Mouse (Mus musculus) kidney, postnatal 0 days (tissue): ENCODE data around the gene Sestd1. TPM values are rescaled to one million over a fixed set of nuclear protein-coding genes. Genes with fewer than 3 reads are reported as not detected.

Experiments
- ATAC-seq: fragments of 200-750 bp; cut with Nextera tagmentation; replicated peaks from 2 replicates; pipeline ENCODE4 v1.8.0; 2017; ENCODE audit warnings: low read depth, moderate number of reproducible peaks, moderate TSS enrichment, moderate library complexity; ENCODE audit not compliant: low FRiP score
- DNase-seq: peaks from one replicate; pipeline ENCODE4 v3.0.0-alpha.2; 2016; ENCODE audit warnings: low spot score
- H3K27ac ChIP-seq: fragments of 300-500 bp; sonication (generic); 2 replicates; pipeline ENCODE4 v1.5.1; 2014; ENCODE audit warnings: mild to moderate bottlenecking
- H3K27me3 ChIP-seq: fragments of 300-500 bp; sonication (generic); 2 replicates; pipeline ENCODE4 v1.6.1; 2014; ENCODE audit warnings: low read length, mixed read lengths; ENCODE audit not compliant: insufficient read depth
- H3K36me3 ChIP-seq: fragments of 300-500 bp; sonication (generic); 2 replicates; pipeline ENCODE4 v1.6.1; 2014; ENCODE audit warnings: low read length, mixed read lengths; ENCODE audit not compliant: insufficient read depth
- H3K4me1 ChIP-seq: fragments of 300-500 bp; sonication (generic); replicated peaks from 2 replicates; pipeline ENCODE4 v1.6.1; 2014; ENCODE audit warnings: antibody characterized with exemption, low read length, mixed read lengths; ENCODE audit not compliant: insufficient read depth
- H3K4me2 ChIP-seq: fragments of 300-500 bp; sonication (generic); 2 replicates; pipeline ENCODE4 v1.6.1; 2014; ENCODE audit warnings: mild to moderate bottlenecking, low read length, moderate library complexity, mixed read lengths
- H3K4me3 ChIP-seq: fragments of 300-500 bp; sonication (generic); replicated peaks from 2 replicates; pipeline ENCODE4 v1.5.1; 2014; ENCODE audit warnings: low read depth, low read length
- H3K9ac ChIP-seq: fragments of 300-500 bp; sonication (generic); 2 replicates; pipeline ENCODE4 v1.6.1; 2014; ENCODE audit warnings: low read depth, low read length
- H3K9me3 ChIP-seq: fragments of 300-500 bp; sonication (generic); replicated peaks from 2 replicates; pipeline ENCODE4 v1.6.1; 2016; ENCODE audit warnings: low read length, inconsistent platforms, mixed read lengths
- CTCF ChIP-seq: IDR thresholded peaks from 2 replicates; pipeline ENCODE4 v1.5.1; 2016; ENCODE audit warnings: antibody characterized with exemption, low read depth, mild to moderate bottlenecking, moderate library complexity
- WGBS: fragments of 180-500 bp; shearing (Covaris S2); extraction: QIAGEN DNeasy Blood & Tissue Kit; methylation state at CpG from one replicate; pipeline ENCODE4 v1.1.7; 2014; 5-methylcytosine and 5-hydroxymethylcytosine counted together
- polyA plus RNA-seq: library from polyadenylated mRNA; unstranded; fragments of >200 nt; fragmentation: Nextera tagmentation; extraction: Ambion mirVana; gene quantifications from 2 replicates; pipeline ENCODE4 v1.2.1, GENCODE M21; 2015

Sestd1 gene
- polyA plus RNA-seq, 1 experiment from 2014 or later: 36.8 TPM

- DNase-seq (peak; percentile 67), ATAC-seq (peak; percentile 81)
- Histone ChIP-seq H3K27ac (peak overlapping the region; percentile 85), H3K4me3 (peak overlapping the region; percentile 19; the same call in 1 of the 2 replicates), H3K4me2 (peak overlapping the region; percentile 66), H3K36me3 (no peaks in the 10 kb centered on the region), H3K9me3 (no peaks in the 10 kb centered on the region), H3K9ac (no peak overlapping the region), H3K4me1 (peaks cover 21% of the 10 kb centered on the region; the same call in 1 of the 2 replicates), H3K27me3 (no peaks in the 10 kb centered on the region)
- WGBS: 19% methylated on average over 23 of the region's 23 CpGs
- TF ChIP-seq CTCF: no peak
Observed at GRCm38 (mm10) chr2:77171444-77172240, 108.8 kb downstream of the Sestd1 start.

GRCm38 (mm10) chr2:77170633-77171105, 109.7 kb downstream of the Sestd1 start, which contains the start of gene Ccdc141:
Gene Ccdc141 (minus strand): TSS chr2:77170636.
- WGBS: 9% methylated on average over 6 of the region's 6 CpGs

GRCm38 (mm10) chr2:77169916-77170632, 110.3 kb downstream of the Sestd1 start:
- H3K4me2 ChIP-seq: peak overlapping the region; percentile 66
- peaks cover 21% of the 10 kb centered on the region; the same call in 1 of the 2 replicates for H3K4me1 ChIP-seq
- peak overlapping the region; percentile 61 for H3K9ac ChIP-seq
- no peaks in the 10 kb centered on the region for H3K9me3 ChIP-seq
- H3K4me3 ChIP-seq: peak overlapping the region; percentile 47
- WGBS: under 1% methylated on average over 21 of the region's 21 CpGs
- no peaks in the 10 kb centered on the region for H3K36me3 ChIP-seq
- no peak for TF ChIP-seq CTCF
- ATAC-seq: peak; percentile 76
- H3K27ac ChIP-seq: peak overlapping the region; percentile 85
- DNase-seq: peak; percentile 74
- no peaks in the 10 kb centered on the region for H3K27me3 ChIP-seq

More at GRCm38 (mm10) chr2:77170633-77171105, 109.7 kb downstream of the Sestd1 start, which contains the start of gene Ccdc141:
- Histone ChIP-seq H3K36me3 (no peaks in the 10 kb centered on the region), H3K4me3 (peak within 1 kb of the TSS; percentile 47), H3K9ac (peak within 1 kb of the TSS; percentile 61), H3K27ac (peak within 1 kb of the TSS; percentile 85), H3K9me3 (no peaks in the 10 kb centered on the region), H3K27me3 (no peaks in the 10 kb centered on the region), H3K4me2 (peak within 1 kb of the TSS; percentile 66), H3K4me1 (peaks cover 21% of the 10 kb centered on the region; the same call in 1 of the 2 replicates)
- no peak for TF ChIP-seq CTCF
- peak; percentile 73 for DNase-seq
- ATAC-seq: no peak

- H3K27me3 ChIP-seq: no peaks in the 10 kb centered on the region
- TF ChIP-seq CTCF: no peak
- H3K4me3 ChIP-seq: peak overlapping the region; percentile 47; the same call in 1 of the 2 replicates
- peak overlapping the region; percentile 25; the same call in 1 of the 2 replicates for H3K9ac ChIP-seq
- H3K4me2 ChIP-seq: peak overlapping the region; percentile 66
- ATAC-seq (no peak), DNase-seq (no peak)
- H3K27ac ChIP-seq: peak overlapping the region; percentile 85
- 78% methylated on average over 4 of the region's 4 CpGs for WGBS
- no peaks in the 10 kb centered on the region for H3K36me3 ChIP-seq
- no peaks in the 10 kb centered on the region for H3K9me3 ChIP-seq
- peaks cover 21% of the 10 kb centered on the region; the same call in 1 of the 2 replicates for H3K4me1 ChIP-seq
Observed at GRCm38 (mm10) chr2:77169218-77169617, 111.2 kb downstream of the Sestd1 start.

- Histone ChIP-seq H3K4me1 (peaks cover 21% of the 10 kb centered on the region; the same call in 1 of the 2 replicates), H3K27ac (0 out of 2 replicates have a peak overlapping the region, but pooled peaks have one; percentile 85), H3K9ac (no peak overlapping the region), H3K27me3 (no peaks in the 10 kb centered on the region), H3K36me3 (no peaks in the 10 kb centered on the region), H3K4me2 (0 out of 2 replicates have a peak overlapping the region, but pooled peaks have one; percentile 66), H3K4me3 (no peak overlapping the region), H3K9me3 (no peaks in the 10 kb centered on the region)
- no peak for TF ChIP-seq CTCF
- no peak for ATAC-seq
- no peak for DNase-seq
- 94% methylated on average over 7 of the region's 7 CpGs for WGBS
Observed at GRCm38 (mm10) chr2:77168781-77169180, 111.6 kb downstream of the Sestd1 start.
